Mouse (Mus musculus) small intestine, adult 2 months (tissue): ENCODE data around the gene Hoxb3. TPM values are rescaled to one million over a fixed set of nuclear protein-coding genes. Genes with fewer than 3 reads are reported as not detected.

Source experiments
- H3K27ac ChIP-seq: fragments of 200-500 bp; 2 replicates; pipeline ENCODE4 v1.5.1; 2012; ENCODE audit warnings: low read depth, low read length, control low read depth, inconsistent platforms; ENCODE audit not compliant: insufficient read depth
- H3K27me3 ChIP-seq: fragments of 200-500 bp; 2 replicates; pipeline ENCODE4 v1.6.1; 2012; ENCODE audit warnings: mild to moderate bottlenecking, moderate library complexity, low read length, inconsistent platforms; ENCODE audit not compliant: control insufficient read depth, insufficient read depth
- H3K36me3 ChIP-seq: fragments of 200-500 bp; 2 replicates; pipeline ENCODE4 v1.6.1; 2012; ENCODE audit warnings: mild to moderate bottlenecking, low read length, control low read depth, inconsistent platforms; ENCODE audit not compliant: control insufficient read depth, insufficient read depth
- H3K4me1 ChIP-seq: fragments of 200-500 bp; 2 replicates; pipeline ENCODE4 v1.6.1; 2012; ENCODE audit warnings: low read length, inconsistent platforms, mixed read lengths; ENCODE audit not compliant: control insufficient read depth, insufficient read depth, insufficient read length
- H3K4me3 ChIP-seq: fragments of 200-500 bp; 2 replicates; pipeline ENCODE4 v1.5.1; 2012; ENCODE audit warnings: low read depth, mild to moderate bottlenecking, control low read depth, inconsistent platforms, low read length, moderate library complexity
- CTCF ChIP-seq: fragments of 200-500 bp; IDR thresholded peaks from 2 replicates; pipeline ENCODE4 v1.5.1; 2012; ENCODE audit warnings: low read depth, mild to moderate bottlenecking, control low read depth, inconsistent platforms, low read length, moderate library complexity, mixed read lengths; ENCODE audit not compliant: insufficient replicate concordance, insufficient read length; ENCODE audit errors: extremely low read depth
- POLR2A ChIP-seq: fragments of 200-500 bp; IDR thresholded peaks from 2 replicates; pipeline ENCODE4 v1.6.1; 2012; ENCODE audit warnings: low read depth, mild to moderate bottlenecking, control low read depth, inconsistent platforms, low read length, moderate library complexity
- WGBS: fragments of 180-500 bp; shearing (Covaris S2); methylation state at CpG from one replicate; pipeline ENCODE4 v1.1.7; 2018; 5-methylcytosine and 5-hydroxymethylcytosine counted together
- polyA plus RNA-seq: library from polyadenylated mRNA; depleted of rRNA; stranded (reverse); fragments of >200 nt; gene quantifications from 2 replicates; pipeline ENCODE4 v1.2.3, GENCODE M21; 2012

Gene Hoxb3
- polyA plus RNA-seq, 1 experiment = 5.5 TPM

DNA sequence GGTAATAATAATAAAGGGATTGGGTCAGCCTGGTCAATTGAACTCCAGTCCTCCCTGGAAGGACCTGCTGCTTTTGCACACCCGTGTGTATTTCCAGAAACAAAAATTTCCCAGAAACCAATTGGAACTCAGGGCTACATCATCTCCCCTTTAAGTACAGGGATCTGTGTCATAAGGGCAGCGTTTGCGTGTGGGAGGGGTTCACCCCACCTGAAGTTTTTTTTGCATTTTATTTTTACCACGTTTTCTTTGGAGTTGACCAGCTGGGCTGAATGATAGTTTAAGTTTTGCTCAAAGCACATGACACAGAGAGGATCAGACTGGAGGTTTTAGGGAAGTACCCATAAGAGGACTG lies 19.4 kb downstream of the Hoxb3 start:
- Histone ChIP-seq H3K27ac (peak overlapping the region; percentile 64; the same call in 1 of the 2 replicates), H3K27me3 (peaks cover 42% of the 10 kb centered on the region), H3K4me3 (no peak overlapping the region), H3K36me3 (no peaks in the 10 kb centered on the region), H3K4me1 (peaks cover 2% of the 10 kb centered on the region; the same call in 1 of the 2 replicates)
- no peak for TF ChIP-seq POLR2A
- TF ChIP-seq CTCF = no peak
- WGBS = 38% methylated on average over 4 of the region's 4 CpGs

DNA sequence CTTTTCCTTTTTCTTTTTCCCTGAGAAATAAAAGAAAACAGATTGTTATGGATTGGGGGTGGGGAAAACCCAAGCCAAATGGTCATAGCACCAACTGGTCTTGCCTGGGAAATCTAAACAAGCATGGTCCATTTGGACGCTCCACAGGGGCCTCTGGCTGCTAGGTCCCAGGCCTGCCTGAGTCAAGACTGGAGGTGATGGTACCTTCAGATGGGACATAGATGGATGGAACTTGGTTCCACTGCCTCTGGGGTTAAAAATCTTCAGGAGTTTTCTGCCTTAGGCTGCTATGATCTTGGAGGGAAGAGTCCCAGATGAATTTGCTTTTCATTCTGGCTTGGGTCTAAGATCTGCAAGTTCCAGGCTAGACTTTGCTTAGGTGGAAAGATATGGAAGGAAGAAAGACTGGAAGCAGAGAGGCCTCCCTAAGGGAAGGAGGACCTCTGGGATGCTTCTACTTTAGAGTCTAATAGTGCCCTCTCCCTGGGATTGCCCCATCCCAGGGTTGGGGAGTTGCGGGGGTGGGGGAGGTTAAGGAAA lies 20.1 kb downstream of the Hoxb3 start:
- no peaks in the 10 kb centered on the region for H3K36me3 ChIP-seq
- peak overlapping the region; percentile 55 for H3K27ac ChIP-seq
- no peak for TF ChIP-seq CTCF
- no peak for TF ChIP-seq POLR2A
- peaks cover 2% of the 10 kb centered on the region; the same call in 1 of the 2 replicates for H3K4me1 ChIP-seq
- peaks cover 42% of the 10 kb centered on the region for H3K27me3 ChIP-seq
- 65% methylated on average over 2 of the region's 2 CpGs for WGBS
- no peak overlapping the region for H3K4me3 ChIP-seq

DNA sequence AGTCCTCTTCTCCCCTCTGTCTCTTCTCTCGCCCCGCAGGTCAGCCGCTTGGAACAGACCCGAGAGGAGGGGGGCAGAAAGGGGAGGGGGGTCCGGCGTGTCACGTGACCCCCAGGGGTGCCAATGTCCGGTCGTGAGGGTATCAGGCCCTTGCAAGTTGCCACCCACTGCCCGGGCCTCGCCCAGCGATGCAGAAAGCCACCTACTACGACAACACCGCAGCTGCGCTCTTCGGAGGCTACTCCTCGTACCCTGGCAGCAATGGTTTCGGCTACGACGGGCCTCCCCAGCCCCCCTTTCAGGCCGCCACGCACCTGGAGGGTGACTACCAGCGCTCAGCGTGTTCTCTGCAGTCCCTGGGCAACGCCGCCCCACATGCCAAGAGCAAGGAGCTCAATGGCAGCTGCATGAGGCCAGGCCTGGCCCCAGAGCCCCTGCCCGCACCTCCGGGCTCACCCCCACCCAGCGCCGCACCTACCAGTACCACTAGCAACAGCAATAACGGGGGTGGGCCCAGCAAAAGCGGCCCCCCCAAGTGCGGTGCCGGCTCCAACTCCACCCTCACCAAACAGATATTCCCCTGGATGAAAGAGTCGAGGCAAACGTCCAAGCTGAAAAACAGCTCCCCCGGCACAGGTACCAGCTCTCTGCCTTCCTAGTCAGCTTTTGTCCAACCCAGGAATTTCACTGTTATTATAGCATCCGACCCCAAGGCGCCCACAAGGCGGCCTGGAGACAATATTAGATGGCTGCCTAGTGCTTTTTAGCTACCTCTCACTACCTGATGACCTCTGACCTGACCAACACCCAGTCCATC lies 21.1 kb downstream of the Hoxb3 start:
- TF ChIP-seq POLR2A = no peak
- no peak for TF ChIP-seq CTCF
- Histone ChIP-seq H3K27me3 (peaks cover 39% of the 10 kb centered on the region), H3K27ac (peak overlapping the region; percentile 67), H3K36me3 (no peaks in the 10 kb centered on the region), H3K4me3 (no peak overlapping the region), H3K4me1 (peaks cover 2% of the 10 kb centered on the region; the same call in 1 of the 2 replicates)
- WGBS = 61% methylated on average over 40 of the region's 40 CpGs

DNA sequence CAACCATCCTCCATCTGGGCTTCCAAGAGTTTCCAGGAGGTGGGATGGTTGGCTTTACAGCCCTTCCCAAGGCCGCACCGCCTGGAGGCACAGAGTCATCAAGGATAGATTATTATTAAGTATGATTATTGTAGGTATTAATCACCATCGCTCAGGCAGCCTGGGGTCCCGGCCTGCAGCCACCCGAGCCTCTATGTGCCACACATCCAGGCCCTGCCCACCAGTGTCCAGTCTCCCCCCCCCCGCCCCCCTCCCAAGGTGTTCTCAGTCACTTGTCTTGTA lies 21.7 kb downstream of the Hoxb3 start:
- Histone ChIP-seq H3K27ac (0 out of 2 replicates have a peak overlapping the region, but pooled peaks have one; percentile 67), H3K36me3 (no peaks in the 10 kb centered on the region), H3K4me3 (no peak overlapping the region), H3K4me1 (peaks cover 2% of the 10 kb centered on the region; the same call in 1 of the 2 replicates), H3K27me3 (peaks cover 39% of the 10 kb centered on the region)
- 52% methylated on average over 6 of the region's 6 CpGs for WGBS
- TF ChIP-seq POLR2A = no peak
- TF ChIP-seq CTCF = no peak

DNA sequence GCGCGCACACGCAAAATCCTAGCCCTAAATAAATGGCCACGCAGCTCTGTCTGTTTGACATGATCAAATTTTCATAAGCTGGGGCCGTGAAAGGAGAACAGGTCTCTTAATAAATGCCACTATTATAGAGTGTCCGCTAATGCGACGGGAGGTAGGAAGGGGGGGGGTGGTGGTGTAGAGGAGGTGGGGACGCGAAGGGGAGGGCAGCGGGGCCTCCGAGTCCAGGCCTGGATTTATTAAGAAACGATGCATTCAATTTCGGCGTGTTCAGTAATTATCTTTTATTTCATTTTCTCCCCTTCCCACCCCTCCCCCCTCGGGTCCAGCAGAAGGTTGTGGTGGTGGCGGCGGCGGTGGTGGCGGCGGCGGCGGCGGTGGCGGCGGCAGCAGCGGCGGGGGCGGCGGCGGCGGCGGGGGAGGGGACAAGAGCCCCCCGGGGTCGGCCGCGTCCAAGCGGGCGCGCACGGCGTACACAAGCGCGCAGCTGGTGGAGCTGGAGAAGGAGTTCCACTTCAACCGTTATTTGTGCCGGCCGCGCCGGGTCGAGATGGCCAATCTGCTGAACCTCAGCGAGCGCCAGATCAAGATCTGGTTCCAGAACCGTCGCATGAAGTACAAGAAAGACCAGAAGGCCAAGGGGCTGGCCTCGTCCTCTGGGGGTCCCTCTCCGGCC lies 22.2 kb downstream of the Hoxb3 start:
- peak overlapping the region; percentile 33 for H3K27ac ChIP-seq
- 28% methylated on average over 56 of the region's 56 CpGs for WGBS
- no peaks in the 10 kb centered on the region; the same call in 1 of the 2 replicates for H3K4me1 ChIP-seq
- no peak for TF ChIP-seq CTCF
- no peak for TF ChIP-seq POLR2A
- H3K4me3 ChIP-seq = peak overlapping the region; percentile 48
- H3K36me3 ChIP-seq = no peaks in the 10 kb centered on the region
- peaks cover 36% of the 10 kb centered on the region for H3K27me3 ChIP-seq

DNA sequence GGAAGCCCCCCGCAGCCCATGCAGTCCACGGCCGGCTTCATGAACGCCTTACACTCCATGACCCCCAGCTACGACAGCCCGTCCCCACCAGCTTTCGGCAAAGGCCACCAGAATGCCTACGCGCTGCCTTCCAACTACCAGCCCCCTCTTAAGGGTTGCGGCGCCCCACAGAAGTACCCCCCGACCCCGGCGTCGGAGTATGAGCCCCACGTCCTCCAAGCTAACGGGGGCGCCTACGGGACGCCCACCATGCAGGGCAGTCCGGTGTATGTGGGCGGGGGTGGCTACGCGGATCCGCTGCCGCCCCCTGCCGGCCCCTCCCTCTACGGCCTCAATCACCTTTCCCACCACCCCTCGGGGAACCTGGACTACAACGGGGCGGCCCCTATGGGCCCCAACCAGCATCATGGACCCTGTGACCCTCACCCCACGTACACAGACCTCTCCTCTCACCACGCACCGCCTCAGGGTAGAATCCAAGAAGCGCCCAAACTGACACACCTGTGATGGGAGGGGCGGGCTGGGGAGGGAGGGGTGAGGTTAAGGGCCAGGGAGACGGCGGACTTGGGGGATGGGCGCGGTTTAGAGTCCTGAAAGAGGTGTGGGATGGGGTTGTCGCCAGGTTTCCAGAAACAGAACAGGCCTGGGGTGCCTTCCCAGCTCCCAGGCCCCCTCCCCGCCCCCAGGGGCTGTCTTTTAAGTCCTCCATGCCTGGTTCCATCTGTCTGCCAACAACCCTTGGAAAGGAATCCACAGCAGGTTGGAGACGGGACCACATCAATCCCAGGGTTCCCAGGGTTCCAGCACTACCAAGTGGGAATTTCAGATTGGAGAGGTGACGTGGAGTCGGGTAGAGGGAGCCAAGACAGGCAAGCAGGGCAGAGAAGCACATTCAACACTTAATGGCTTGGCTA lies 23.0 kb downstream of the Hoxb3 start:
- TF ChIP-seq CTCF = no peak
- TF ChIP-seq POLR2A = no peak
- Histone ChIP-seq H3K27me3 (peaks cover 35% of the 10 kb centered on the region), H3K36me3 (no peaks in the 10 kb centered on the region), H3K27ac (peak overlapping the region; percentile 33), H3K4me1 (no peaks in the 10 kb centered on the region; the same call in 1 of the 2 replicates), H3K4me3 (peak overlapping the region; percentile 48)
- whole genome bisulfite sequencing = 22% methylated on average over 45 of the region's 45 CpGs
